Mouse (Mus musculus) testis, adult 2 months (tissue): Measurements from ENCODE around the gene Lrch3.

Experiments
- CTCF ChIP-seq: fragments of 200-500 bp; IDR thresholded peaks from 2 replicates; pipeline ENCODE4 v1.5.1; 2012; ENCODE audit warnings: low read depth, mild to moderate bottlenecking, inconsistent platforms, low read length, moderate library complexity; ENCODE audit not compliant: control insufficient read depth, insufficient read depth, insufficient replicate concordance
- POLR2A ChIP-seq: fragments of 200-500 bp; IDR thresholded peaks from 2 replicates; pipeline ENCODE4 v1.6.1; 2012; ENCODE audit warnings: low read depth, mild to moderate bottlenecking, inconsistent platforms, low read length, moderate library complexity; ENCODE audit not compliant: control insufficient read depth

DNA sequence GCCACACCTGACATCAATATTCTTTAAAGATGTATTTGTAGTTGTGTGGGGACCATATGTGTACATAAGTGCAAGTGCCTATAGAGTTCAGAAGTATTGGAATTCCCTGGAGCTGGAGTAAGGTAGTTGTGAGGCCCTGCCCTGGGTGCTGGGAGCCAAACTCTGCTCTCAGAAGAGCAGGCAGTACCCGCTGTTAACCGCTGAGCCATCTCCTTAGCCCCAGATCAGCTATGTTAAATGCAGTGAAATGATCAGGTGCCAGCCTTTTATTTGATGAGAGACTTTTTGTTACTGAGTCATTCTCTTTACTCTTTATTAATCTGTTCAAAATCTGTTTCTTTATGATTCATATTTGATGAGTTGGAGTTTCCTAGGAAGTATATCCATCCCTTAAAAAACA lies 16.0 kb downstream of the Lrch3 start:
- TF ChIP-seq CTCF = no peak
- no peak for TF ChIP-seq POLR2A
